Mouse (Mus musculus) kidney, postnatal 25 days (tissue): Measurements from ENCODE around the gene Ift122.

Experiments
- DNase-seq, 2 experiments: peaks; one replicate each; pipeline ENCODE4 v3.0.0; 2021; ENCODE audit warnings: mixed read lengths in 2 of 2

Gene Ift122

GRCm38 (mm10) chr6:115853091-115853813 lies at the start of gene Ift122, which contains the start of gene Mbd4:
TSS of gene Ift122 (plus strand) at chr6:115853470.
TSS of gene Mbd4 (minus strand) at chr6:115853371.
- peak; percentile 99 to 100 for DNase-seq

- DNase-seq = peak; percentile 90 to 91
Measured at GRCm38 (mm10) chr6:115803541-115804382, 49.5 kb upstream of the Ift122 start.

- no peak for DNase-seq
Measured at GRCm38 (mm10) chr6:115804432-115805192, 48.7 kb upstream of the Ift122 start.

- no peak for DNase-seq
Measured at GRCm38 (mm10) chr6:115807464-115808195, 45.6 kb upstream of the Ift122 start.

- peak; percentile 17 to 53 for DNase-seq
Measured at GRCm38 (mm10) chr6:115808196-115808487, 45.1 kb upstream of the Ift122 start.

- peak; percentile 90 to 93 for DNase-seq
Measured at GRCm38 (mm10) chr6:115808488-115809231, 44.6 kb upstream of the Ift122 start, which contains the start of gene Rpl32. TSS of gene Rpl32 (minus strand) at chr6:115808747.

GRCm38 (mm10) chr6:115811606-115812005 lies 41.7 kb upstream of the Ift122 start:
- no peak for DNase-seq

- peak; percentile 72 to 78 for DNase-seq
Measured at GRCm38 (mm10) chr6:115814104-115814503, 39.2 kb upstream of the Ift122 start.

- no peak for DNase-seq
Measured at GRCm38 (mm10) chr6:115815041-115815440, 38.2 kb upstream of the Ift122 start.

- no peak for DNase-seq
Measured at GRCm38 (mm10) chr6:115818129-115818528, 35.1 kb upstream of the Ift122 start.

GRCm38 (mm10) chr6:115821216-115821993 lies 31.9 kb upstream of the Ift122 start:
- DNase-seq = no peak

GRCm38 (mm10) chr6:115823850-115824464 lies 29.3 kb upstream of the Ift122 start:
- peak; percentile 66 to 74 for DNase-seq

- DNase-seq = no peak
Measured at GRCm38 (mm10) chr6:115830779-115831601, 22.3 kb upstream of the Ift122 start.

GRCm38 (mm10) chr6:115832152-115832850 lies 21.0 kb upstream of the Ift122 start:
- DNase-seq = no peak

- DNase-seq = no peak
Measured at GRCm38 (mm10) chr6:115833861-115834260, 19.4 kb upstream of the Ift122 start.

GRCm38 (mm10) chr6:115838161-115838597 lies 15.1 kb upstream of the Ift122 start, which contains the start of gene Efcab12:
TSS of gene Efcab12 (minus strand) at chr6:115838412.
- peak; percentile 80 to 91 for DNase-seq

- no peak for DNase-seq
Measured at GRCm38 (mm10) chr6:115838745-115839144, 14.5 kb upstream of the Ift122 start.

GRCm38 (mm10) chr6:115845006-115845405 lies 8.3 kb upstream of the Ift122 start:
- no peak for DNase-seq
